Mouse (Mus musculus) cortical plate, adult 2 months (tissue): Measurements from ENCODE around the gene Klhl6.

Experiments
- CTCF ChIP-seq: fragments of 200-500 bp; IDR thresholded peaks from 2 replicates; pipeline ENCODE4 v1.5.1; 2011; ENCODE audit warnings: mild to moderate bottlenecking, control low read depth, low read length; ENCODE audit not compliant: insufficient read depth; ENCODE audit errors: extremely low read depth
- POLR2A ChIP-seq: fragments of 200-500 bp; IDR thresholded peaks from 2 replicates; pipeline ENCODE4 v1.6.1; 2011; ENCODE audit warnings: mild to moderate bottlenecking, low read length, control low read depth; ENCODE audit not compliant: insufficient read depth; ENCODE audit errors: extremely low read depth

- no peak for TF ChIP-seq POLR2A
- no peak for TF ChIP-seq CTCF
These were observed 70.3 kb downstream of the Klhl6 start for GRCm38 (mm10) chr16:19912582-19912981.
